Comparison of ENCODE assay signal across 11 mouse cellular contexts in genomic region chr9:4536514-4537150, GRCm38 (mm10).
DNase-seq lines count a peak whose midpoint lies in the region; ATAC-seq and TF ChIP-seq lines count a peak whose summit lies in the region.
"Had no signal": no experiment of that assay in that cellular context is flagged by ENCODE, and none has a peak within 500 bp of the region (broad histone marks: within the 10 kb centered on the region; RNA-seq: fewer than 3 reads in every experiment).

No protein-coding gene starts in this region.

- TF ChIP-seq CTCF in hindbrain, postnatal 0 days (IDR thresholded peaks at IDR 0.05; ENCODE audit: low read depth), result peak; percentile 63

- no peak for DNase-seq in forebrain, embryonic 11.5 days (ENCODE audit: low spot score)
- DNase-seq in forebrain, embryonic 10.5 days (ENCODE audit: extremely low spot score, low spot score), result no peak
- peak; percentile 85 for DNase-seq in 416B (ENCODE audit: low read depth)
- peak; percentile 45 for DNase-seq in brain, embryonic 18.5 days (ENCODE audit: low read depth, low spot score)
- DNase-seq in hindbrain, postnatal 0 days (ENCODE audit: low spot score), result peak; percentile 76
- no peak for DNase-seq in yolk sac, embryonic 10.5 days (ENCODE audit: low spot score)
- DNase-seq in heart, postnatal 36 days, result no peak
- no peak for DNase-seq in ovary, postnatal 36 days (ENCODE audit: low spot score)
- DNase-seq: thymus, postnatal 36 days had no signal

- H3K27me3 ChIP-seq in forebrain, embryonic 11.5 days (ENCODE audit: control insufficient read depth, insufficient read depth, low read length), result no peaks in the 10 kb centered on the region
- H3K27me3 ChIP-seq in forebrain, embryonic 10.5 days (ENCODE audit: poor library complexity, severe bottlenecking), result no peaks in the 10 kb centered on the region
- H3K27me3 ChIP-seq in hindbrain, postnatal 0 days (ENCODE audit: insufficient read depth, low read length), result no peaks in the 10 kb centered on the region

- H3K9ac ChIP-seq in forebrain, embryonic 11.5 days (ENCODE audit: low read length), result no peak overlapping the region
- H3K9ac ChIP-seq in hindbrain, postnatal 0 days (replicated peaks; ENCODE audit: low read length), result no peak overlapping the region

- no peaks in the 10 kb centered on the region for H3K4me1 ChIP-seq in forebrain, embryonic 11.5 days (replicated peaks; ENCODE audit: control insufficient read depth, insufficient read depth, low read length)
- no peaks in the 10 kb centered on the region for H3K4me1 ChIP-seq in forebrain, embryonic 10.5 days
- no peaks in the 10 kb centered on the region for H3K4me1 ChIP-seq in hindbrain, postnatal 0 days (ENCODE audit: insufficient read depth, low read length)

- WGBS in forebrain, embryonic 11.5 days, result 91% methylated on average over 6 of the region's 6 CpGs
- whole genome bisulfite sequencing in forebrain, embryonic 10.5 days, result 94% methylated on average over 6 of the region's 6 CpGs
- WGBS in hindbrain, postnatal 0 days, result 87% methylated on average over 6 of the region's 6 CpGs

- intact Hi-C loops in heart, postnatal 36 days (cut with DNase I), result no loop called here

- H3K36me3 ChIP-seq in forebrain, embryonic 11.5 days (ENCODE audit: control insufficient read depth, insufficient read depth, low read length), result no peaks in the 10 kb centered on the region
- H3K36me3 ChIP-seq in forebrain, embryonic 10.5 days (replicated peaks), result no peaks in the 10 kb centered on the region
- H3K36me3 ChIP-seq in hindbrain, postnatal 0 days (ENCODE audit: insufficient read depth, low read length), result no peaks in the 10 kb centered on the region
- H3K36me3 ChIP-seq: G1E had no signal

- no peak overlapping the region for H3K4me2 ChIP-seq in forebrain, embryonic 11.5 days (ENCODE audit: low read depth, low read length, severe bottlenecking)
- H3K4me2 ChIP-seq in hindbrain, postnatal 0 days (ENCODE audit: low read depth, low read length), result no peak overlapping the region

- H3K9me3 ChIP-seq in forebrain, embryonic 11.5 days (ENCODE audit: control insufficient read depth, low read length), result no peaks in the 10 kb centered on the region
- H3K9me3 ChIP-seq in forebrain, embryonic 10.5 days, result no peaks in the 10 kb centered on the region
- H3K9me3 ChIP-seq in hindbrain, postnatal 0 days (ENCODE audit: low read length), result no peaks in the 10 kb centered on the region
- H3K9me3 ChIP-seq: G1E had no signal

- ATAC-seq in forebrain, embryonic 11.5 days (replicated peaks; ENCODE audit: low FRiP score), result peak; percentile 70; the same call in 1 of the 2 replicates
- ATAC-seq in hindbrain, postnatal 0 days, result no peak

- H3K27ac ChIP-seq in forebrain, embryonic 11.5 days (ENCODE audit: low read depth, low read length), result no peak overlapping the region
- H3K27ac ChIP-seq in forebrain, embryonic 10.5 days, result no peak overlapping the region
- no peak overlapping the region for H3K27ac ChIP-seq in hindbrain, postnatal 0 days

- H3K4me3 ChIP-seq in forebrain, embryonic 11.5 days (ENCODE audit: low read depth, low read length), result no peak overlapping the region
- H3K4me3 ChIP-seq in forebrain, embryonic 10.5 days, result no peak overlapping the region
- no peak overlapping the region for H3K4me3 ChIP-seq in hindbrain, postnatal 0 days (ENCODE audit: low read length)
- H3K4me3 ChIP-seq: myocyte had no signal

Comparison
In these comparisons a context has a peak if more than half of its experiments do, and no peak if none do; other contexts are left out.
1. DNase-seq: peak in 416B (single experiment), brain, embryonic 18.5 days (single experiment) and hindbrain, postnatal 0 days (single experiment); none in forebrain, embryonic 11.5 days (single experiment), forebrain, embryonic 10.5 days (single experiment), yolk sac, embryonic 10.5 days (single experiment), heart, postnatal 36 days (0 of 2) and ovary, postnatal 36 days (single experiment).